Mouse (Mus musculus): ENCODE results near the gene Obox2.
"Not testable (repeated sequence)": the region's sequence is repeated elsewhere in the genome, so short reads cannot be mapped to it uniquely, and the experiment has no call there.

Obox2 gene

DNA sequence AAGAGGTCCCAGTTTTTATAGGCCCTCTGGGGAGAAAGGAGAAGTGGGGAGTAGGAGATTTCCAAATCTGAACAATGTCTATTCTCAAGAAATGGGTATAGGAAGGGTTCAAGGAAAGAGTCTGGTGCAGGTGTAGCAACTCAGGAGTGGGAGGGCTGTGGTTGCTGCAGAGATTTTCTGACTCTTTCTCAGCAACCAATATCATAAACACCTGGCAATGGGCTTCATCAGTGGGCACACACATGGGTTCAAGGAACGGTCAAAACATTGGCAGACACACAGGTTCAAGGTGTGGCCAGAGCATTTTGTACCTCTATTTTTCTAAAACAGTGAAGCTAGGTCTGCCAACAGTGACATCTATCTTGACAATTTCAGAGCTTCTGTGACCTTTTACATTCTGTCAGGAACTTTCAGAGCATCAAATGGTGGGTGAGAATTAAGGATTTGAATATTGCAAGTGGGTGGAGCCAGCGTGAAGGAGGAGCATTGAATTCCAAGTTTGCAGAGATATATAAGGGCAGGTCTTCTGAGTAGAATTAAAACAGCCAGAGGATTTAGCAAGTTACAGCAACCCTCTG is at the start of gene Obox2, which contains the start of gene Obox1:
TSS of gene Obox2 (plus strand) at position 301 of the 578 bp plus-strand sequence.
TSS of gene Obox1 (plus strand) at position 528 of the 578 bp plus-strand sequence.
- DNase-seq (ENCODE audit: low read depth, low spot score) = not testable (repeated sequence)

DNA sequence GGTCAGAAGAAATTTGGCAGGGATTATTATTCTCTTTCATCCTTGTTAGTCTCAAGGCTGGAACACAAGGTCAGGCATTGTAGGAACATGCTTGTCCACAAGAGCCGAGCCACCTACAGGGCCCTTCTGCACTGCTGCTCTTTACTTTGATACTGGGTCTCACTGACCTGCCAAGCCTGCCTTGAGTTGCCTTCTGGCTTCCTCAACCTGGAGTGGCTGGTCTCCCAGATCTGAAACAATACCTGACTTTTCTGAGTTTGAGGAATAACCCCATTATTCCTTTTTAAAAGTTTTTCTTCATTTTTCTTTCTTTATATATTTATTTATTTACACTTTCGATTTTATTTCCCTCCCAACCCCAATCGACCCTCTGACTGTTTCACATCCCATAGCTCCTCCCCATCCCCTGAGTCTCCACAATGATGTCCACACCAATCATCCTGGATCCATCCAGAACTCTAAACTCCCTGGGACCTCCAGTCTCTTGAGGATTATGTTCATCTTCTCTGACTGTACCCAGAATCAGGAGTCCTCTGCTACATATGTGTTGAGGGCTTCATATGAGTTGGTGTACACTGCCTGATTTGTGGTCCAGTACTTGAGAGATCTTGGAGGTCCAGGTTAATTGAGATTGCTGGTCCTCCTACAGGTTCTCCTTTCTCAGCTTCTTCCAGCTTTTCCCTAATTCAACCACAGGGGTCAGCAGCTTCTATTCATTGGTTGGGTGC is 10.8 kb downstream of the Obox2 start:
- DNase-seq (ENCODE audit: low read depth, low spot score) = not testable (repeated sequence)

DNA sequence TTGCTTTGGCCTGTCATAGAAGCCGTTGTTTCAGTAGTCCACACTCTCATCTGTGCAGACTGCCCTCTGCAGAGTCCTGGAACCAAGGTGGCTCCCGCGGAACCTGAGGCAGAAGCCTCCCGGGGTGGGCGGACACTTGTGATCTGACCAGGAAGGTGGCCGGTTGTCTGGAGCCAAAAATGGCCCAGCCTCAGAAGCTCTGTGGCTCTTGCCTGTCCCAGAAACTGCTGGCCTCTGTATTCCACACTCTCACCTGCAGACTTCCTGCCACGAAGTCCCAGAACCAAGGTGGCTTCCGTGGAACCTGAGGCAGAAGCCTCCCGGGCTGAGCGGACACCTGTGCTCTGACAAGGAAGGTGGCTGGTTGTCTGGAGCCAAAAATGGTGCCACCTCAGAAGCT is 18.3 kb downstream of the Obox2 start:
- not testable (repeated sequence) for DNase-seq (ENCODE audit: low read depth, low spot score)

DNA sequence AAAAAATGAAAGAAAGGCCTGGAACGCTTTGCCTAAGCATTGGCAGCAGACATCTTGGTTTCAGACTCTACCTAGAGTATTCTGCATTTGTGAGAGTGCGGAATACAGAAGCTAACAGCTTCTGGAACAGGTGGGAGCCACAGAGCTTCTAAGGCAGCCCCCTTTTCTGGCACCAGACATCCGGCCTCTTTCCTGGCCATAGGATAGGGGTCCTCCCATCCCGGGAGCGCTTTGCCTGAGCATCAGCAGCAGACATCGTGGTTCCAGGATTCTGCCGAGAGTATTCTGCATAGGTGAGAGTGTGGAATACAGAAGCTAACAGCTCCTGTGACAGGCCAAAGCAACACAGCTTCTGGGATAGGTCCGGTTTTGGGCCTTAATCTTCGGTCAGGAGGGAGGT is 29.5 kb downstream of the Obox2 start:
- not testable (repeated sequence) for DNase-seq (ENCODE audit: low read depth, low spot score)

DNA sequence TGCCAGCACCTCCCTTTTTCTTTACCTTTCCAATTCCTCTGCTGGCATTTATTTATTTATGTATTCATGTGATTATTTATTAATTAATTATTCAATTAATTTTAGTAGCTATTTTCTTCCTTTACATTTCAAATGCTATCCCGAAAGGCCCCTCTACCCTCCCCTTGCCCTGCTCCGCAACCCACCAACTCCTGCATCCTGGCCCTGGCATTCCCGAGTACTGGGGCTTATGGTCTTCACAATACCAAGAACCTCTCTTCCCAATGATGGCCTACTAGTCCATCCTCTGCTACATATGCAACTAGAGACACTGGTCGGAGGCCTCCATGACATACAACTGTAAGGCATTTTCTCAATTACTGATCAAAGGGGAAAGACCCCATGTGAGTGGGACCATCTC is 37.0 kb downstream of the Obox2 start:
- not testable (repeated sequence) for DNase-seq (ENCODE audit: low read depth, low spot score)

Measured in R1 (cell line).